ENCODE assay signal across 9 mouse cellular contexts in the genomic region with DNA sequence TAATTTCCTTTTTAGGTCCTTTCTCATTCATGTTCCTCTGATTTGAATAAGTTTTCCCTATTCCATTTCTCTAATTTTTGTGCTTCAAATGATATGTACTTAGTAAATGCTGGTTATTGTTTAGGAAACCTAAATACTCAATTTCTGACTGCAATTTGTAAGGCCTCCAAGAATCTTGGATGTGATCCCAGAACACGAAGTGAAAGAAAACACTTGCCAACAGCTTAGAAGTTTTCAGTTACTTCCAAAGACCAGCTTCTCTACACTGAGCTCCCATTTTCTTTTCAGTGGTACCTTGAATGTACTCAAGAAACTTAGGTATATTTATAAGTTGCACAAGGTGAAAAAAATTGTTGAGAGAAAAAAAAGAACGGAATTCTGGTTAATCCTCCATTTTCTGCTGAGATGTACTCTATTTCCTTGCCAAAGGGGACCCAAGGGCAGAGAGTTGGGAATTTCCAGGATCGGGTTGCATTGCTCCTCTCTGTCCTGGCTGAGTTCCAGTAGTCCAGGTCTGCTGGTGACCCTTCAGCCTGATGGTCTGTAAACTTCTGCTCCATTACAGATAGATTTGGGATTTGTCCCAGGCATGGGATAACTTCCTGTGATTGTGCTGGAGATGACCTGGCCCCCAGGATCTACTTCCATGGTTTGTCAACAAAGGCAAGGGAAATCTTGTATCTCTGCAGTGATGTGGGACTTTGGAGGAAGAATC. TPM values are rescaled to one million over a fixed set of nuclear protein-coding genes. Genes with fewer than 3 reads are reported as not detected.
A peak's percentile ranks its signal among the peaks of the same experiment; 100 is the strongest.
DNase-seq lines count a peak whose midpoint lies in the region; ATAC-seq and TF ChIP-seq lines count a peak whose summit lies in the region.
"Had no signal": no experiment of that assay in that cellular context is flagged by ENCODE, and none has a peak within 500 bp of the region (broad histone marks: within the 10 kb centered on the region; RNA-seq: fewer than 3 reads in every experiment).

No protein-coding gene starts in this region.

- no peak overlapping the region for H3K27ac ChIP-seq in liver, embryonic 16.5 days (ENCODE audit: low read length)
- no peak overlapping the region for H3K27ac ChIP-seq in hindbrain, embryonic 16.5 days (ENCODE audit: low read depth, low read length)
- H3K27ac ChIP-seq in hindbrain, embryonic 12.5 days = no peak overlapping the region
- H3K27ac ChIP-seq: midbrain, embryonic 15.5 days had no signal

- 0 out of 2 replicates have a peak, but pooled peaks have one; percentile 21 for ATAC-seq in liver, embryonic 16.5 days (ENCODE audit: low read depth)
- no peak for ATAC-seq in hindbrain, embryonic 16.5 days
- ATAC-seq in megakaryocyte, adult 5-6 weeks (ENCODE audit: poor library complexity, severe bottlenecking) = no peak
- no peak for ATAC-seq in hindbrain, embryonic 12.5 days (ENCODE audit: low FRiP score)
- ATAC-seq: midbrain, embryonic 15.5 days had no signal

- no peak for DNase-seq in liver
- peak; percentile 40 for DNase-seq in brain, embryonic 14.5 days (ENCODE audit: low read depth)
- peak; percentile 7 for DNase-seq in heart, postnatal 25 days (ENCODE audit: low spot score)
- peak; percentile 12 to 33 for DNase-seq in lung, postnatal 4 days

- H3K9me3 ChIP-seq in liver, embryonic 16.5 days (replicated peaks; ENCODE audit: control insufficient read depth, low read length) = no peaks in the 10 kb centered on the region
- H3K9me3 ChIP-seq in hindbrain, embryonic 16.5 days (ENCODE audit: control insufficient read depth, low read length) = no peaks in the 10 kb centered on the region
- H3K9me3 ChIP-seq in hindbrain, embryonic 12.5 days (replicated peaks) = no peaks in the 10 kb centered on the region
- H3K9me3 ChIP-seq: midbrain, embryonic 15.5 days had no signal

- TF ChIP-seq POLR2A in brain, embryonic 14.5 days (IDR thresholded peaks at IDR 0.05; ENCODE audit: borderline replicate concordance, extremely low read depth, insufficient read depth, insufficient read length, poor library complexity, severe bottlenecking) = no peak

- intact Hi-C loops in heart, postnatal 25 days (cut with DNase I) = loop anchor here (5.0 kb wide), 1 partner anchor 35 kb away; no protein-coding TSS in a partner anchor

- no peaks in the 10 kb centered on the region for H3K27me3 ChIP-seq in liver, embryonic 16.5 days (ENCODE audit: control insufficient read depth, insufficient read depth, low read depth, low read length)
- no peaks in the 10 kb centered on the region for H3K27me3 ChIP-seq in hindbrain, embryonic 16.5 days (replicated peaks; ENCODE audit: control insufficient read depth, insufficient read depth, low read length)
- H3K27me3 ChIP-seq in hindbrain, embryonic 12.5 days = no peaks in the 10 kb centered on the region
- H3K27me3 ChIP-seq: midbrain, embryonic 15.5 days had no signal

- no peaks in the 10 kb centered on the region for H3K4me1 ChIP-seq in liver, embryonic 16.5 days (ENCODE audit: control insufficient read depth, low read depth, low read length)
- H3K4me1 ChIP-seq in hindbrain, embryonic 16.5 days (ENCODE audit: control insufficient read depth, insufficient read depth, low read depth, low read length) = no peaks in the 10 kb centered on the region
- H3K4me1 ChIP-seq in hindbrain, embryonic 12.5 days = no peaks in the 10 kb centered on the region
- H3K4me1 ChIP-seq: midbrain, embryonic 15.5 days had no signal

- no peak for TF ChIP-seq CTCF in brain, embryonic 14.5 days (IDR thresholded peaks at IDR 0.05; ENCODE audit: borderline replicate concordance, extremely low read depth, insufficient read depth, insufficient read length)

- no peaks in the 10 kb centered on the region for H3K36me3 ChIP-seq in liver, embryonic 16.5 days (ENCODE audit: control insufficient read depth, insufficient read depth)
- no peaks in the 10 kb centered on the region for H3K36me3 ChIP-seq in hindbrain, embryonic 16.5 days (ENCODE audit: control insufficient read depth, insufficient read depth, low read length)
- no peaks in the 10 kb centered on the region for H3K36me3 ChIP-seq in hindbrain, embryonic 12.5 days
- H3K36me3 ChIP-seq: midbrain, embryonic 15.5 days had no signal

- no peak overlapping the region for H3K9ac ChIP-seq in liver, embryonic 16.5 days (ENCODE audit: low read depth, low read length)
- H3K9ac ChIP-seq in hindbrain, embryonic 16.5 days (ENCODE audit: low read depth, low read length) = no peak overlapping the region
- no peak overlapping the region for H3K9ac ChIP-seq in hindbrain, embryonic 12.5 days
- H3K9ac ChIP-seq: midbrain, embryonic 15.5 days had no signal

- no peak overlapping the region for H3K4me3 ChIP-seq in liver, embryonic 16.5 days (ENCODE audit: low read depth, low read length)
- no peak overlapping the region for H3K4me3 ChIP-seq in hindbrain, embryonic 16.5 days (ENCODE audit: low read length)
- H3K4me3 ChIP-seq in hindbrain, embryonic 12.5 days = no peak overlapping the region
- H3K4me3 ChIP-seq: midbrain, embryonic 15.5 days had no signal

- no peak overlapping the region for H3K4me2 ChIP-seq in liver, embryonic 16.5 days (ENCODE audit: low read depth, low read length)
- H3K4me2 ChIP-seq in hindbrain, embryonic 16.5 days (ENCODE audit: low read length) = no peak overlapping the region
- H3K4me2 ChIP-seq in hindbrain, embryonic 12.5 days (replicated peaks) = no peak overlapping the region
- H3K4me2 ChIP-seq: midbrain, embryonic 15.5 days had no signal

- WGBS in liver, embryonic 16.5 days (ENCODE audit: insufficient replicate concordance) = 55% methylated on average over 3 of the region's 3 CpGs
- 52% methylated on average over 3 of the region's 3 CpGs for WGBS in hindbrain, embryonic 16.5 days
- WGBS in hindbrain, embryonic 12.5 days = 74% methylated on average over 3 of the region's 3 CpGs

RNA-seq across cellular contexts. Expression of gene Gab3, which starts 38.2 kb away (rescaled TPM):
- 1.4 TPM in 2 replicates for polyA plus RNA-seq in liver, embryonic 16.5 days (2015; fragmentation: Nextera tagmentation; extraction: Ambion mirVana)
- polyA plus RNA-seq in brain, embryonic 14.5 days (2012; rRNA removed) = 0.67 and 0.97 TPM in 2 replicates
- total RNA-seq in heart, postnatal 25 days (2021) = 1 to 10 TPM; 1.2 to 1.5 TPM
- polyA plus RNA-seq in hindbrain, embryonic 16.5 days (2015; fragmentation: Nextera tagmentation; extraction: Ambion mirVana) = 3.0 and 3.1 TPM in 2 replicates
- 15.3 and 19.9 TPM in 2 replicates for total RNA-seq in megakaryocyte, adult 5-6 weeks (2015)
- total RNA-seq in megakaryocyte, adult 5-6 weeks (2017) = 6.2 and 10.0 TPM in 2 replicates
- polyA plus RNA-seq in hindbrain, embryonic 12.5 days (2016; fragmentation: Nextera tagmentation; extraction: Ambion mirVana) = 1.2 and 1.7 TPM in 2 replicates

RNA-seq across cellular contexts. Expression of gene Dkc1, which starts 48.6 kb away (rescaled TPM):
- polyA plus RNA-seq in liver, embryonic 16.5 days (2015; fragmentation: Nextera tagmentation; extraction: Ambion mirVana) = 60.2 and 67.1 TPM in 2 replicates
- polyA plus RNA-seq in brain, embryonic 14.5 days (2012; rRNA removed) = 33.9 and 40.3 TPM in 2 replicates
- total RNA-seq in heart, postnatal 25 days (2021) = 10 to 100 TPM; 19.1 to 25.0 TPM
- 49.2 and 49.9 TPM in 2 replicates for polyA plus RNA-seq in hindbrain, embryonic 16.5 days (2015; fragmentation: Nextera tagmentation; extraction: Ambion mirVana)
- 37.4 and 41.2 TPM in 2 replicates for total RNA-seq in megakaryocyte, adult 5-6 weeks (2015)
- 79.3 and 82.6 TPM in 2 replicates for total RNA-seq in megakaryocyte, adult 5-6 weeks (2017)
- 79.3 and 82.7 TPM in 2 replicates for polyA plus RNA-seq in hindbrain, embryonic 12.5 days (2016; fragmentation: Nextera tagmentation; extraction: Ambion mirVana)
